Mouse (Mus musculus) midbrain, embryonic 14.5 days (tissue): ENCODE data around the gene Unc79. TPM values are rescaled to one million over a fixed set of nuclear protein-coding genes. Genes with fewer than 3 reads are reported as not detected.

ENCODE experiments used
- microRNA-seq: library from miRNA; unstranded; fragments of <30 nt; microRNA quantifications from one replicate; pipeline ENCODE4, GENCODE M21; 2016
- polyA plus RNA-seq: library from polyadenylated mRNA; unstranded; fragments of >200 nt; fragmentation: Nextera tagmentation; extraction: Ambion mirVana; gene quantifications from 2 replicates; pipeline ENCODE4 v1.2.1, GENCODE M21; 2014

Unc79 gene
- polyA plus RNA-seq, 1 experiment from 2014 or later, result 15.4 TPM

Small RNA genes lying within 50 kb of the gene (microRNA-seq; reads per million reads assigned to microRNA genes)
- not detected for gene Gm44324

Other genes with a start within 250 kb of the Unc79 start
- gene Itpk1, start 243.9 kb upstream of the Unc79 start, polyA plus RNA-seq, result 24.0 and 30.1 TPM in 2 replicates
- 60.0 and 63.6 TPM in 2 replicates for gene Moap1, start 205.2 kb upstream of the Unc79 start, polyA plus RNA-seq
- 13.0 and 13.2 TPM in 2 replicates for gene Tmem251, start 205.1 kb upstream of the Unc79 start, polyA plus RNA-seq
- gene Gm28051, start 191.1 kb upstream of the Unc79 start, polyA plus RNA-seq, result not detected in 2 replicates
- 44.9 and 51.8 TPM in 2 replicates for gene Gon7, start 191.1 kb upstream of the Unc79 start, polyA plus RNA-seq
- gene Ubr7, start 190.9 kb upstream of the Unc79 start, polyA plus RNA-seq, result 32.6 and 47.1 TPM in 2 replicates
- gene Gm20604, start 190.2 kb upstream of the Unc79 start, polyA plus RNA-seq, result 46.7 and 47.3 TPM in 2 replicates
- 19.1 and 20.5 TPM in 2 replicates for gene Btbd7, start 70.4 kb upstream of the Unc79 start, polyA plus RNA-seq
- gene Cox8c, start 49.5 kb upstream of the Unc79 start, polyA plus RNA-seq, result not detected in 2 replicates